Mouse (Mus musculus) hindbrain, postnatal 0 days (tissue): ENCODE measurements around the gene Dnajc6. TPM values are rescaled to one million over a fixed set of nuclear protein-coding genes. Genes with fewer than 3 reads are reported as not detected.

Experiments used
- ATAC-seq: fragments of 200-750 bp; cut with Nextera tagmentation; 2 replicates; pipeline ENCODE4 v1.8.0; 2017; ENCODE audit warnings: mild to moderate bottlenecking, moderate TSS enrichment, moderate library complexity
- DNase-seq: peaks from one replicate; pipeline ENCODE4 v3.0.0-alpha.2; 2015; ENCODE audit warnings: low spot score
- H3K27ac ChIP-seq: fragments of 300-500 bp; sonication (generic); 2 replicates; pipeline ENCODE4 v1.5.1; 2014; ENCODE audit warnings: mild to moderate bottlenecking
- H3K27me3 ChIP-seq: fragments of 300-500 bp; sonication (generic); 2 replicates; pipeline ENCODE4 v1.6.1; 2014; ENCODE audit warnings: low read length, mixed read lengths; ENCODE audit not compliant: insufficient read depth
- H3K36me3 ChIP-seq: fragments of 300-500 bp; sonication (generic); 2 replicates; pipeline ENCODE4 v1.6.1; 2014; ENCODE audit warnings: low read length, mixed read lengths; ENCODE audit not compliant: insufficient read depth
- H3K4me1 ChIP-seq: fragments of 300-500 bp; sonication (generic); 2 replicates; pipeline ENCODE4 v1.6.1; 2014; ENCODE audit warnings: antibody characterized with exemption, low read length, mixed read lengths; ENCODE audit not compliant: insufficient read depth
- H3K4me2 ChIP-seq: fragments of 300-500 bp; sonication (generic); 2 replicates; pipeline ENCODE4 v1.6.1; 2014; ENCODE audit warnings: low read depth, mild to moderate bottlenecking, low read length, moderate library complexity, mixed read lengths
- H3K4me3 ChIP-seq: fragments of 300-500 bp; sonication (generic); 2 replicates; pipeline ENCODE4 v1.5.1; 2014; ENCODE audit warnings: low read length
- H3K9ac ChIP-seq: fragments of 300-500 bp; sonication (generic); replicated peaks from 2 replicates; pipeline ENCODE4 v1.6.1; 2014; ENCODE audit warnings: mild to moderate bottlenecking, low read length, moderate library complexity, mixed read lengths
- H3K9me3 ChIP-seq: fragments of 300-500 bp; sonication (generic); 2 replicates; pipeline ENCODE4 v1.6.1; 2016; ENCODE audit warnings: low read length, mixed read lengths
- CTCF ChIP-seq: IDR thresholded peaks from 2 replicates; pipeline ENCODE4 v1.5.1; 2016; ENCODE audit warnings: antibody characterized with exemption, control low read depth, low read depth
- whole genome bisulfite sequencing: fragments of 180-500 bp; shearing (Covaris S2); extraction: QIAGEN DNeasy Blood & Tissue Kit; methylation state at CpG from one replicate; pipeline ENCODE4 v1.1.7; 2014; 5-methylcytosine and 5-hydroxymethylcytosine counted together
- polyA plus RNA-seq: library from polyadenylated mRNA; unstranded; fragments of >200 nt; fragmentation: Nextera tagmentation; extraction: Ambion mirVana; gene quantifications from 2 replicates; pipeline ENCODE4 v1.2.1, GENCODE M21; 2015
- total RNA-seq: library from RNA; depleted of rRNA; stranded (reverse); fragments of >200 nt; gene quantifications from 2 replicates; pipeline ENCODE4 v1.2.3, GENCODE M21; 2014

Dnajc6 gene
- total and polyA plus RNA-seq, 2 experiments from 2014 or later = 60.9 to 205 TPM

GRCm38 (mm10) chr4:101591400-101591799 is 95.0 kb downstream of the Dnajc6 start:
- Histone ChIP-seq H3K4me1 (no peaks in the 10 kb centered on the region), H3K9me3 (no peaks in the 10 kb centered on the region), H3K36me3 (no peaks in the 10 kb centered on the region), H3K27me3 (no peaks in the 10 kb centered on the region), H3K4me3 (no peak overlapping the region), H3K27ac (no peak overlapping the region), H3K4me2 (no peak overlapping the region), H3K9ac (no peak overlapping the region)
- ATAC-seq (no peak), DNase-seq (no peak)
- peak; percentile 24; the same call in 1 of the 2 replicates for TF ChIP-seq CTCF
- WGBS = 89% methylated on average over 1 of the region's 1 CpGs

- DNase-seq (no peak), ATAC-seq (no peak)
- Histone ChIP-seq H3K9me3 (no peaks in the 10 kb centered on the region), H3K27me3 (no peaks in the 10 kb centered on the region), H3K4me1 (no peaks in the 10 kb centered on the region), H3K4me2 (no peak overlapping the region), H3K27ac (no peak overlapping the region), H3K4me3 (no peak overlapping the region), H3K9ac (no peak overlapping the region), H3K36me3 (no peaks in the 10 kb centered on the region; the same call in 1 of the 2 replicates)
- no peak for TF ChIP-seq CTCF
- WGBS = 74% methylated on average over 3 of the region's 3 CpGs
Measured at GRCm38 (mm10) chr4:101592466-101592865, 96.0 kb downstream of the Dnajc6 start.

- H3K36me3 ChIP-seq = no peaks in the 10 kb centered on the region; the same call in none of the 2 replicates
- no peaks in the 10 kb centered on the region for H3K27me3 ChIP-seq
- H3K9ac ChIP-seq = no peak overlapping the region
- DNase-seq (peak; percentile 64), ATAC-seq (no peak)
- H3K4me3 ChIP-seq = no peak overlapping the region
- TF ChIP-seq CTCF = peak; percentile 61
- H3K9me3 ChIP-seq = no peaks in the 10 kb centered on the region
- H3K4me2 ChIP-seq = no peak overlapping the region
- H3K27ac ChIP-seq = no peak overlapping the region
- H3K4me1 ChIP-seq = no peaks in the 10 kb centered on the region
Measured at GRCm38 (mm10) chr4:101601758-101602157, 105.3 kb downstream of the Dnajc6 start.

- no peak overlapping the region for H3K9ac ChIP-seq
- WGBS = 77% methylated on average over 3 of the region's 3 CpGs
- TF ChIP-seq CTCF = no peak
- H3K4me1 ChIP-seq = no peaks in the 10 kb centered on the region
- H3K4me2 ChIP-seq = no peak overlapping the region
- no peak for DNase-seq
- H3K9me3 ChIP-seq = no peaks in the 10 kb centered on the region
- no peak for ATAC-seq
- H3K4me3 ChIP-seq = no peak overlapping the region
- H3K36me3 ChIP-seq = no peaks in the 10 kb centered on the region; the same call in 1 of the 2 replicates
- H3K27me3 ChIP-seq = no peaks in the 10 kb centered on the region
- no peak overlapping the region for H3K27ac ChIP-seq
Measured at GRCm38 (mm10) chr4:101603635-101604034, 107.2 kb downstream of the Dnajc6 start.

GRCm38 (mm10) chr4:101616520-101616919 is 120.1 kb downstream of the Dnajc6 start:
- WGBS = 81% methylated on average over 5 of the region's 5 CpGs
- ATAC-seq (no peak), DNase-seq (no peak)
- Histone ChIP-seq H3K4me3 (no peak overlapping the region), H3K27me3 (no peaks in the 10 kb centered on the region), H3K9me3 (no peaks in the 10 kb centered on the region), H3K9ac (no peak overlapping the region), H3K27ac (no peak overlapping the region), H3K4me1 (no peaks in the 10 kb centered on the region), H3K36me3 (peaks cover 26% of the 10 kb centered on the region), H3K4me2 (no peak overlapping the region)
- no peak for TF ChIP-seq CTCF

- no peaks in the 10 kb centered on the region for H3K9me3 ChIP-seq
- ATAC-seq (no peak), DNase-seq (peak; percentile 26)
- no peak overlapping the region for H3K27ac ChIP-seq
- H3K36me3 ChIP-seq = peaks cover 24% of the 10 kb centered on the region
- H3K9ac ChIP-seq = no peak overlapping the region
- H3K4me1 ChIP-seq = no peaks in the 10 kb centered on the region
- H3K4me2 ChIP-seq = no peak overlapping the region
- 63% methylated on average over 2 of the region's 2 CpGs for WGBS
- peak; percentile 42 for TF ChIP-seq CTCF
- H3K4me3 ChIP-seq = no peak overlapping the region
- no peaks in the 10 kb centered on the region for H3K27me3 ChIP-seq
Measured at GRCm38 (mm10) chr4:101617742-101618141, 121.3 kb downstream of the Dnajc6 start.

GRCm38 (mm10) chr4:101620206-101620605 is 123.8 kb downstream of the Dnajc6 start:
- TF ChIP-seq CTCF = no peak
- ATAC-seq (no peak), DNase-seq (no peak)
- no peak overlapping the region for H3K4me2 ChIP-seq
- H3K9ac ChIP-seq = no peak overlapping the region
- no peak overlapping the region for H3K4me3 ChIP-seq
- 61% methylated on average over 2 of the region's 2 CpGs for WGBS
- H3K27me3 ChIP-seq = no peaks in the 10 kb centered on the region
- no peak overlapping the region for H3K27ac ChIP-seq
- no peaks in the 10 kb centered on the region for H3K4me1 ChIP-seq
- no peaks in the 10 kb centered on the region for H3K9me3 ChIP-seq
- H3K36me3 ChIP-seq = peaks cover 26% of the 10 kb centered on the region
